Mouse (Mus musculus) heart, adult 2 months (tissue): ENCODE data around the gene Vstm4.

Experiments used
- CTCF ChIP-seq: fragments of 200-600 bp; IDR thresholded peaks from 2 replicates; pipeline ENCODE4 v1.8.1; 2022; ENCODE audit warnings: antibody characterized with exemption, mild to moderate bottlenecking, moderate library complexity
- EP300 ChIP-seq: fragments of 200-500 bp; IDR thresholded peaks from 2 replicates; pipeline ENCODE4 v1.6.1; 2011; ENCODE audit warnings: low read depth, low read length, control low read depth; ENCODE audit not compliant: insufficient read depth
- POLR2A ChIP-seq: fragments of 200-500 bp; IDR thresholded peaks from 2 replicates; pipeline ENCODE4 v1.6.1; 2011; ENCODE audit warnings: mild to moderate bottlenecking, low read depth, low read length, control low read depth; ENCODE audit not compliant: insufficient read depth

GRCm38 (mm10) chr14:32960481-32960880 lies 103.9 kb downstream of the Vstm4 start:
- TF ChIP-seq EP300 (peak; percentile 76), POLR2A (no peak), CTCF (peak; percentile 86)
